Mouse (Mus musculus) gastrocnemius, postnatal 14 days (tissue): ENCODE results near the gene Ctnnb1. TPM values are rescaled to one million over a fixed set of nuclear protein-coding genes. Genes with fewer than 3 reads are reported as not detected.
A peak's percentile ranks its signal among the peaks of the same experiment; 100 is the strongest.

ENCODE experiments used
- DNase-seq: peaks from one replicate; pipeline ENCODE4 v3.0.0; 2021; ENCODE audit warnings: mixed read lengths
- intact Hi-C: fragments of 180-260 bp; cut with DNase I; formaldehyde crosslinking; loops from one replicate; pipeline ENCODE4 v1.15.1; 2025; ENCODE audit warnings: low total_unique reads
- total RNA-seq, 2 experiments: library from RNA; stranded (reverse); gene quantifications; 2 replicates each; pipeline ENCODE4 v1.2.3; 2021

Gene Ctnnb1
- total RNA-seq, 2 experiments from 2014 or later: 221 to 244 TPM

DNA sequence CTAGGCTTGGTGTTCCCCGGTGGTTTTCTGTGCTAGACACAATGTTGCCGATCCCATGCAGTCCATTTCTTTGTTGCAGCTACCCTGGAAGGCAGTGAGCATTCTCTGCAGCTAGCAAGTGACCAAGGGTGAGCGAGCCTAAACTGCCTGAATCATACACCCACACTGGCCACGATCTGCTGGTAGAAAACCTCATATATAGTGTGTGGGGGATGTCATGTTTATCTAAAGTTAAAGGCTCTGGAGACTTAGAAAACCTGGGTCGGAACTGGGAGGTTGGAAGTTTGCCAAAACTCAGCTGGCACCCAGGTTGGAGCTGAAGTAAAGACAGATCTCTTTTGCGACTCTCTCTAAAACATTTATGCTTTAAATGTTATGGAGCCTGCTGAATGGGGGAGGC, 10.4 kb upstream of the Ctnnb1 start:
- intact Hi-C loops: no loop called here
- no peak for DNase-seq

DNA sequence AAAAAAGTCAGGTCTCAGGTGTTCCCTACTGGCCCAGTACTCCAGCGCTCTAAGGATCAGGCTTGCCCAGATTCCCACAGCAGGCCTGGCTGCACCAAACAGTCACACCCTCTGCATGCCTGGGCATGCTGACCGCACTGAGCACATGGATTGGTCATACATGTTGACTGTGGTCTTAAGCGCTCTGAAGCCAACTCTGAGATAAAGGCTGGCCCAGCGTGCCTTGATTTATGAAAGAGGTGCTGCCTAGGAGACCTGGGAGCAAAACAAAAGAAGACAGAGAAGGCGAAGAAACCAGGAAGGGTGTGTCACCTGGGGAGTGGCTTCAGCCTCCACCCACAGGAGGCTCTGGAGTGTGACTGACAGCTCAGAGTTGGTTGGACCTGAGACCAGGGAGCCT, 9.9 kb upstream of the Ctnnb1 start:
- no peak for DNase-seq
- intact Hi-C loops: no loop called here

DNA sequence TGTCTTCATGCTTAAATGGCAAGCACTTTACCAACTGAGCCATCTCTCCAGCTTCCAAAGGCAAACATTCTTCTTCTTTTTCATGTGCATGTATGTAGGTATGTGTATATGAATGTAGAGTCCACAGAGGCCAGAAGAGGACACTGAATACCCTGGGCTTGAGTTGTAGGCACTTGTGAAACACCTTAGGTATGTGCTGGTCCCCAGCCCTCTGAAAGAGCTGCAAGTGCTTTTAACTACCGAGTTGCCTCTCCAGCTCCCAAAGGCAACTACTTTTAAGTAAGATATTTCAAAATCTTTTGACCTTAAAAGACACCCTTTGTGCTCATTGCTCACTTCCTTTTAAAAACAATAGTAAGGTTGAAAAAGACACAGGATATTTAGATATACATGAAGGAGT, 2.9 kb upstream of the Ctnnb1 start:
- intact Hi-C loops: no loop called here
- DNase-seq: no peak

DNA sequence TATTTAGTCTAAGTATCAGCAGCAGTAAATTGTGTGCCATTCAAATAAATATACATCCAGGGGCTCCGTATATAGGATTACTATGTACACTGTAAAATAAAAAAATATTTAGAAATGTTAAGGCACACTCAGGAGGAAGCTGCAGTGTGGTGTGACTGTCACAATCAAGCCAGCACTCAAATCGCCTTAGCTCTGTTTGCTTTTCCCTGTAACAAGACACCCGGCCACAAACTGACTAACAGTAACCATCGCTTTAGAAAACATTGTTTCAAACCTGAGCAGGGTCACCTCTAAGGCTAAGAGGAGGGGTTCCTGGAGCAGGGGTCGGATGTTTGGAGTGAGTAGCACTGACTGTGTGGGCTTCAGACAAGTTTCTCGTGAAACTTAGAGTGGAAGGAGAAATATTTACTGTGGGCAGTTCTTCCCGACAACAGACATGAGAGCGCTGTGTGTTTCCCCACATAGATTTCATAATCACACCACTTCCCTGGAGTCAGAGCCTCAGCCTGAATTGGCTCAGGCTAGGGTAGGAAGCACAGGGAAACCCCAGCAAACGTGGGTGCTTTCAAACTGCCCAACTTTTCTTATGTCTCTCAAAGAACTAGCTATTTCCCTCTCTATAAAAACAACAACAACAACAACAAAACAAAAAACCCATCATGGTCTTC, 1.9 kb upstream of the Ctnnb1 start:
- intact Hi-C loops: no loop called here
- no peak for DNase-seq

DNA sequence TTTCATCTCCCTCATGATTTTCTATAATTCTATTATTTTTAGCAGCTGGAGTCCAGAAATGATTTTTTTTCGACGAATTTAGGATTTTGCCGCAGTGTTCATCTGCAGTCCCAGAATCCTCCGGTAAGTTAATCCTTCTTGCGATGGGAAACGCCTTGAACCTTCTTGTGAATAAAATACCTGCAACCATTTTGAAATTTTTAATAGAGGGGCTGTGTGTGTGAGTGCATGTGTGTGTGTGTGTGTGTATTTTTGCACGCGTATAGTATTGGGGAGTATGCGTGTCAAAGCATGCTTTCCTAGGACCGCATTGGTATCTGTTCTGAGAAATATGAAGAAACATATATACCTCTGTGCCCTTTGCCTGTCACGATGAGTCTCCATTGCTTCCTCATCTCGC, 1.0 kb downstream of the Ctnnb1 start:
- no peak for DNase-seq
- intact Hi-C loops: loop anchor here (10.0 kb wide), 1 partner anchor 325 kb away; no protein-coding TSS in a partner anchor

DNA sequence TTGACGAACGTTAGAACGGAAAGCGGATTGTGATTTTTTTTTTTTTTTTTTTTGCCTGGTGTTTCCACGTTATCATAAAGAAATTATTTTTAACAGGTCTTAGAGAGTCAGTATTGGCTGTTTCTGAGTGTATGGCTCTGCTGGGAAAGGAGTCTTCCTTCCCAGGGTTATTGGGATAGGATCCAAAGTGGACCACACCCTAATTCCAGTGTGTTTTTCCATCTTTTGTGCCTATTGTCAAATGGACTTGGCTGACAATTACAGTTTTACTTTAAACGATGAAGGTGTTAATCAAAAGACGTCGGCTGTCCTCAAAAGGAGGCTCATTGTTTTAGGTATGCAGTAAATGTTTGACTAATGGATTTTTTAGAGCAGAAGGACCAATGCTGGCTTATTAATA, 1.8 kb downstream of the Ctnnb1 start:
- DNase-seq: no peak
- intact Hi-C loops: loop anchor here (10.0 kb wide), 1 partner anchor 326 kb away; no protein-coding TSS in a partner anchor

DNA sequence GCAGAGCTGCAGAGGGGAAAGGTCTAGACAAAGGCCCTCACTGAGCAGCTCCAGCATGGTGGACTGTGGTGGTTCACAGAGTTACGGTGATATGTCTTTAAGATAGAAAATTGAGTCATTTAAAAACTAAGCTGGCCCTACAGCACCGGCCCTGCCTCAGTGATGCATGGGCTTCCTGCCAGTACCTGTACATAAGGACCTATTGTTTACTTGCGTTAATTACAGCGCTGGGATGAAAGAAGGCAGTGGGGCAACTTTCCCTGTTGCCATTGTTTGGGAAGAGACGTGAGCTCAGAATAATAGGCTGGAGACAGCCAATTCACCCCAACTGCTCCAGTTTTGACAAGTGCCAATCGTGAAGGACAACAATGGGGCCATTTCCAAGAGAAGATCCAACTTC, 3.4 kb downstream of the Ctnnb1 start:
- intact Hi-C loops: loop anchor here (10.0 kb wide), 1 partner anchor 328 kb away; no protein-coding TSS in a partner anchor
- DNase-seq: no peak

DNA sequence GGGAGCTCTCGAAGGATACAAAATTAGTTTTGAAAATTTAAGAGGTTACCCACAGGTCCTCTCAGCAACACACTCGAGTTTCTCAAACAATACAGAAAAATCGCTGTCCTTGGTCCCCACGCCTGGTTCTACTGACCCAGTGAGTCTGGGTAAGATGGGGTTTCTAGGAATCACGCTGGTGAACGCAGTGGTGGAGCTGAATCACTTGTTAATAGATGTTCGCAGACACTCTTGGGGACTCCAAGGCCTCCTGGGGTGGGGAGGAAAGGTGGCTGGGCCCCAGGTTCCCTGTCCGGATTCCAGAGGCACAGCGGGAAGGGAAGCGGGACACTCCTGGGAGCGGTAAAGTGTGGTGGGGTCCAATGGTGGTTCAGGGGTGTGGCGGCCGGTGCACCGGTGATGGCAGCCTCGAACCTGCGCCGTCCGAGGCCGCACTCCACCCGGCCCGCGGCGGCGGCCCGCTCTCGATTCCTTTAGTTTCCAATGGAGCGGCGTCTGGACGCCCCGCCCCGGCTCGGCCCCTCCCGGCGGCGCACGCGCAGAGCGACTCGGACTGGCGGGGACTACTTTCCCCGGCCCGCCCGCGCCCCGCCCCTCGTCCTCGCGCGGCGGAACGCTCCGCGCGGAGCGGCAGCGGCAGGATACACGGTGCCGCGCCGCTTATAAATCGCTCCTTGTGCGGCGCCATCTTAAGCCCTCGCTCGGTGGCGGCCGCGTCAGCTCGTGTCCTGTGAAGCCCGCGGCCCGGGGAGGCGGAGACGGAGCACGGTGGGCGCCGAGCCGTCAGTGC, 4.0 kb downstream of the Ctnnb1 start:
- DNase-seq: peak; percentile 98
- intact Hi-C loops: loop anchor here (10.0 kb wide), 1 partner anchor 328 kb away; no protein-coding TSS in a partner anchor

DNA sequence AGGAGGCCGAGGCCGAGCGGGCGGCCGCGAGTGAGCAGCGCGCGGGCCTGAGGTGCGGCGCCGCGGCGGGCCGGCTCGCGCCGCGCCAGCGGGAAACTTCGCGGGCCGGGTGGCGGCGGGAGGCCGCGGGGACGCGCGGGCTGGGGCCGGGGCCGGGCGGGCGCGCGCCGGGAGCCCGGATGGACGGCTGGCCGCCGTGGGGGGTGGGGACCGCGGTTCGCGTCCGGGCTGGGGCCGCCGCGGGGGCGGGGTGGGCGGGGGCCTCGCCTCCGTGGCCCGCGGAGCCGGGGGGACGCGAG, 4.5 kb downstream of the Ctnnb1 start:
- intact Hi-C loops: loop anchor here (10.0 kb wide), 1 partner anchor 329 kb away; no protein-coding TSS in a partner anchor
- DNase-seq: peak; percentile 72

DNA sequence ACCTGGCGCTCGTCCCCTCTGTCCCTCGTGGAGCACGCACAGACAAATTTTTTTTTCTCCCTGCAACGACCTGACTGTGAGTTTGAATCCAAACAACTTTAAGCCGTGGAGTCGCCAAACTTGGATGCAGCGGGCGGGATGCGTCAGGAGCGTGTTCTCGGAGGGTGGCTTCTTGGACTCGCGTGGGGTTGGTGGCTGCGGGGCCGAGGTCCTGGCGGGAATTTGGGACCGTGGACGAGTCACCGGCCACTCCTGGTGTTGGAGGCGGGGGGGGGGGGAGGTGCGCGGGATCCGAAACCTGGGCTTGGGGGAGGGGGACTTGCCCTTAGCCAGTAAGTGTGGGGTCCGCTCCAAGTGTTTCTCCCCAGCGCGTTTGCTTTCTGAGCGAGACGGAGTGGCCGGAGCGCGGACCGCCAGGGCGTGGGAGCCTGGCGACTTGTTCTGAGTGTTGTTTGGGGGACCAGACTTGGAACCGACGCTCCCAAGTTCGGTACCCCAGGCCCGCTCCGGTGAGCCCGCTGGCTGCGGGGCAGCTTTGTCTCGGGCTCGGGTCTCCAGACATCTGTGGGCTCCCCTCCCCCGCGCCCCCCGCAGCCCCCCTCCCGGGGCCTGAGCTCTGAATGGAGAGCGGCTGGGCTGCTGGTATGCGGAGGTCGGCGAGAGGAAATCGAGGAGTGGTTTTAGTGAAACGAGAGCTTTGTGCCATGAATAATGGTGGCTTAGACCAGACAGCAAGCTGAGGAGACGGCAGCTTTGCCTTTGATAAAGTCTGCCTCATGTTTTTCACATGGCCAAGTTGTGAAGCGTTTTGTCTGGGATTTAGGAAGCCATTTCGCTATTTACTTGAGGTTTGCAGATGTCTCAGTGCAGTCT, 5.1 kb downstream of the Ctnnb1 start:
- intact Hi-C loops: loop anchor here (10.0 kb wide), 1 partner anchor 329 kb away; no protein-coding TSS in a partner anchor

DNA sequence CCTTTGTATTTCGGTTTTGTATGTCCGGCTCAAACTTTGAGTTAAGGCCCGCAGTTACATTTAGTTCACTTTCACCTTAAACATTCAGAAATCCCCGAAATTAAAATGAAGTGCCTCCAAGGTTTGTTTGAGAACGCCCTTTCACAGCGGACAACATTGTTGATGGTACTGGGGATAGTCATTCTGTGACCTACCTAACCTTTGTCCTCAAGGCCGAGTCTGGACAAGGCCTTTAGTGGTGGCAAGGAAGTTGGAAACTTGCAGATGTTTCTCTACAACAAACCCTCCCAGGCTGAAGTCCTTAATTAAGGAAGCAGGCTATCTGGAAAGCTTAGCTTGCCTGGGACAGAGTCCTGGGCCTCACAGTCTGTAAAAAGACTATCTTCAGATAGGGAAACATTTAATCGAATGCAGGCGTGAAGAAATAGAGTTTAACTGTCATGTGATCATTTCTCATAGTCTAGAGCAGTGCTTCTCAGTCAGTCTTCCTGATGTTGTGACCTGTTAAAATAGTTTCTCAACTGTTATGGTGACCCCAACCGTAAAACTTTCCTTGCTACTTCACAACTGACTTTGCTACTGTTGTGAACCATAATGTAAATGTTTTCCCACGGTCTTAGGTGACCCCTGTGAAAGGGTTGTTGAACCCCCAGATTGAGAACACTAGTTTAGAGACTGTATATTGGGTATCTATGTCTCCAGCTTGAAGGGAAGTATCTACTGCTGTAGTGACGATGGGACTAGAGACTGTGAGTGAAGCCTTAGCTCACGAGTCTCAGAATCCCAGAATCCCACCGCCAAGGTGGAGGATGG, 6.0 kb downstream of the Ctnnb1 start:
- DNase-seq: no peak
- intact Hi-C loops: loop anchor here (10.0 kb wide), 1 partner anchor 330 kb away; no protein-coding TSS in a partner anchor

More for the DNA sequence above, 5.1 kb downstream of the Ctnnb1 start:
- peak; percentile 50 for DNase-seq

DNA sequence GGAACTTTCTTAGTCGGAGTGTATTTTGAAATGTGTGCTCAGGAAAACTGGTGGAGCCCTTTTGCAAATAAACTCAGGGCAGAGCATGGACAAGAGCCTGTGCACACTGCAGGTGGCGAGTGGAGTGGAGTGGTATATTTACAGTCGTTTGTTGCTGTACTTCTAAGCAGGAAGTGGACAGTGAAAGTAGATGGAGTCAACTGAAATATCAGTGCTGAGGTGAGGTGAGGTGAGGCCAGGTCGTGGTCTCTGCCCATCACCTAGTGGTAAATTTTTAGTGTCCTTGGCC, 6.6 kb downstream of the Ctnnb1 start:
- intact Hi-C loops: loop anchor here (10.0 kb wide), 1 partner anchor 331 kb away; no protein-coding TSS in a partner anchor
- DNase-seq: no peak

DNA sequence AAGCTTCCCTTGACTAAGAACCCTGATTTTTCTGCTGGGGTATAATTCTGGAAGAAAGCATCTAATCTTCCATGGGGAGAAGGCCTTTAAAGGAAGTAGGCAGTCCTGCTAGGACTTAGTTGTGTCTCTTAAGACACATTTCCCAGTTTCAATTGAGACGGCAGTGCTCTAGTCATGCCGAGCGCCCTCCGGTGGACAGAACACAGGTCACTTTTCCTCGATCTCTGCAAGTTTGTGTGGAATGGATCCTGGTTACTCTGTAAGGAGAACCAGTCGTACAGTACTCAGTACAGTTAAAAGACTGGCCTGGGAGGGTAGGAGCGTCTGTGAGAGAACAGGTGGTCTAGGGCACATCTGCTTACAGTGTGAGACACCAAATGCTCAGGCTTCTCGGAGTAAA, 7.3 kb downstream of the Ctnnb1 start:
- DNase-seq: peak; percentile 61
- intact Hi-C loops: loop anchor here (10.0 kb wide), 1 partner anchor 332 kb away; no protein-coding TSS in a partner anchor

DNA sequence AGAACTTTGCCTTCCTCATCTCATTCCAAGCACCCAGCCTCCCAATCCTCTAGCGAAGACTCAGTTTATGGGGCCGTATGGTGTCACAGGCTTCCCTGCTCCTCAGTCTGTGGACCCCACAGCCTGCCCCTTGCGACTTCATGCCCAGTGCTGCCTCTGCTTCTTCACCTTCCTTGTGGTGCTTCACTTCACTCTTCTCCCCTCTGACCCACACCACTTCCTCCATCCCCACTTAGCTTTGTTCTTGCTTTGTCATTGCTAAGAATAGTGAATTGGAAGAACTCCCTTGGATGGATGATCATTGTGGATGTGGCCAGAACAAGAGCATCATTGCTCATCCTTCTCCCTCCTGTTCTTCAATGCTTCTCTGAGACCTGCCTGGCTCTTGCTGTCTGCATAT, 11.8 kb downstream of the Ctnnb1 start:
- intact Hi-C loops: no loop called here
- DNase-seq: no peak

DNA sequence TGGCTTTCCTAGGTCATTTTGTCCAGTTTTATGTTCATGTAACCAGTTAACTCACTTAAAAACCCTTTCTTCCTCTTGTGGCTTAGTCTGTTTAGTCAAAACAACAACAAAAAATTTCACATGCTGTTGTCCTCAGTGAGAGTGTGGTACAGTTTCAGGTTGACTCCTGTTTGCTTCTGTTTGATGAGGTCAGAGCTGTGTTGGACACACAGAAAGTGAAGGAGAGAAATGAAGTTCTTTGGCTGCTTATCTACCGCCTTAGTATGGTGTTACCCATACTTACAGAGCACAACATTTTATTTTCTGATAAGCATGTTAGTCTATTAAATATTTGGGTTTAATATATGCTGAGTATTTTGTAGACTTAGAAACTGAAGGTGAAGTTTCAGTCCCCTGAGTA, 14.7 kb downstream of the Ctnnb1 start:
- intact Hi-C loops: no loop called here
- no peak for DNase-seq

DNA sequence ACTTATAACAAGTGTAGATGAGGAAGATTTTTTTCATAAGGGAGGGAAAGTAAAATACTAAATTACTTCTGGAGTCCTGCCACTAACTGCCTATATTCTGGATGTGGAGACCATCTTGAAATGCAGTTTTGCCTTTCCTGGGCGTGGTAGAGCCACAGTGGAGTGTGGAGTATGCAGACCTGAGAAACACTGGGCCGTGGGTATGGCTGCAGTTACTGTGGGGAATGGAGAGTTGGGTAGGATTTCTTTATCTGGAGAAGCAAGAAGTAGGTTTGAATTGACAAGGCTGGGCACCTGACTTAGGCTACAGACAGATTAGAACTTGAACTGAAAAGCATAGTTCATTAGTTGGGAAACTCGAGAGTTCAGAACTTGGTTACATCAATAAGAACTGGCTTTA, 15.2 kb downstream of the Ctnnb1 start:
- intact Hi-C loops: no loop called here

DNA sequence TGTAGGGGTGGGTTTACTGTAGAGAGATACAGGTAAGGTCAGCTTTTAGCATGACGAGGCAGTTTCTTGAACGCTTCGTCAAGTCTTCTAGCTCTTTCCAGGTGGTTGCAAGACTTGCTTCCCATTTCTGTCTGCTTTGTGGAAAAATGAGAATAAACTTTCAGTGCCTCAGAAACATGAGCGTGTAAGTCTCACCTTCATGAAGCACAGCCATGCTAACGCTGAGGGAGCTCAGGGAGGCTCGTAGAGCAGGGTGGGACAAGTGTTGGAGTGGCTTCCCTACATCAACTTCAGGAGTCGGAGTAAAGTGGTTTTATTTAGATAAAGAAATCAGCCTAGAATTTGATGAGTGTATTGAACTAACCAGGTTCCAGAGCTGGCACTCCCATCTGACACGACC, 17.1 kb downstream of the Ctnnb1 start:
- intact Hi-C loops: no loop called here
- no peak for DNase-seq

More for the DNA sequence above, 15.2 kb downstream of the Ctnnb1 start:
- DNase-seq: no peak

DNA sequence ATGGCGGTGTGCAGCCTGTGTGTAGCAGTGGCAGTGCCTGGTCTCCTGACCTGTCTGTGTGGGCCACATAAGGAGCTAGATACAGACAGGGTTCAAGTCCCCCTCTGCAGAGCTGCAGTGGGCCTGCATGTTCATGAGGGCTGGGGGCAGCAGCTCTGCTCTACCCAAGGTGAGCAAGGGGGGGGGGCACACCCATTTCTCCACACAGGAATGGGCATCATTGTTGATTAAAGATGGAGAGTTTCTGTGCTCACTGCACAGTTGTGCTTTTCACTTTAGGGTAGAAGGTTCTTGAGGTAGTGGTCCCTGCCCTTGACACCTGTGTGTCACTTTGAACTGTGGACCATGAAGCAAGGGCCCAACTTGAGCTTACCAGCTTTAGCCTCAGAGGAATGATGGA, 19.8 kb downstream of the Ctnnb1 start:
- no peak for DNase-seq
- intact Hi-C loops: no loop called here

DNA sequence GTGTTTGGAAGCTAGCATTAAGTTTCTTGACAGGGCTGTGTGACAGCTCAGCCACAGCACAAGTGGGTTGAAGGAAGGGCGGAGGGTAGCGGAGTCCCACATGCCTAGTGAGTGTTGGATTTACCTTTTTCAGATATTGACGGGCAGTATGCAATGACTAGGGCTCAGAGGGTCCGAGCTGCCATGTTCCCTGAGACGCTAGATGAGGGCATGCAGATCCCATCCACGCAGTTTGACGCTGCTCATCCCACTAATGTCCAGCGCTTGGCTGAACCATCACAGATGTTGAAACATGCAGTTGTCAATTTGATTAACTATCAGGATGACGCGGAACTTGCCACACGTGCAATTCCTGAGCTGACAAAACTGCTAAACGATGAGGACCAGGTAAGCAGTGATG, 21.7 kb downstream of the Ctnnb1 start:
- intact Hi-C loops: no loop called here
- no peak for DNase-seq
